ENCODE assay signal across 8 mouse cellular contexts in genomic region chr12:111678670-111678933, GRCm38 (mm10). TPM values are rescaled to one million over a fixed set of nuclear protein-coding genes. Genes with fewer than 3 reads are reported as not detected.
A peak's percentile ranks its signal among the peaks of the same experiment; 100 is the strongest.
DNase-seq lines count a peak whose midpoint lies in the region; ATAC-seq lines count a peak whose summit lies in the region.

No protein-coding gene starts in this region.

- H3K36me3 ChIP-seq in kidney, embryonic 15.5 days: peaks cover 31% of the 10 kb centered on the region
- peaks cover 39% of the 10 kb centered on the region for H3K36me3 ChIP-seq in embryonic facial prominence, embryonic 10.5 days (replicated peaks)
- H3K36me3 ChIP-seq in hindbrain, embryonic 15.5 days: peaks cover 5% of the 10 kb centered on the region; the same call in 1 of the 2 replicates
- no peaks in the 10 kb centered on the region for H3K36me3 ChIP-seq in midbrain, embryonic 15.5 days (replicated peaks)

- peaks cover 22% of the 10 kb centered on the region for H3K27me3 ChIP-seq in kidney, embryonic 15.5 days
- H3K27me3 ChIP-seq in embryonic facial prominence, embryonic 10.5 days (replicated peaks; ENCODE audit: low read depth, poor library complexity, severe bottlenecking): peaks cover 28% of the 10 kb centered on the region
- H3K27me3 ChIP-seq in hindbrain, embryonic 15.5 days: no peaks in the 10 kb centered on the region
- no peaks in the 10 kb centered on the region for H3K27me3 ChIP-seq in midbrain, embryonic 15.5 days (replicated peaks)

- no peak for ATAC-seq in kidney, embryonic 15.5 days (replicated peaks; ENCODE audit: low FRiP score)
- ATAC-seq in hindbrain, embryonic 15.5 days (ENCODE audit: low FRiP score, low read depth): no peak
- ATAC-seq in midbrain, embryonic 15.5 days (replicated peaks): 0 out of 2 replicates have a peak, but pooled peaks have one; percentile 19

- H3K9ac ChIP-seq in kidney, embryonic 15.5 days: peak overlapping the region; percentile 75
- H3K9ac ChIP-seq in hindbrain, embryonic 15.5 days: peak overlapping the region; percentile 76
- H3K9ac ChIP-seq in midbrain, embryonic 15.5 days: peak overlapping the region; percentile 81; the same call in 1 of the 2 replicates

- no peak for DNase-seq in kidney, adult 8-10 months
- DNase-seq in embryonic facial prominence, embryonic 10.5 days (ENCODE audit: low spot score): no peak
- no peak for DNase-seq in frontal cortex, adult 2 months (ENCODE audit: extremely low spot score in 1 of 2, low spot score in 1 of 2)
- DNase-seq in layer of hippocampus, adult 9-11 months: no peak
- no peak for DNase-seq in retina, postnatal 1 day

- no peaks in the 10 kb centered on the region for H3K9me3 ChIP-seq in kidney, embryonic 15.5 days (replicated peaks)
- H3K9me3 ChIP-seq in embryonic facial prominence, embryonic 10.5 days: no peaks in the 10 kb centered on the region
- H3K9me3 ChIP-seq in hindbrain, embryonic 15.5 days: no peaks in the 10 kb centered on the region
- no peaks in the 10 kb centered on the region for H3K9me3 ChIP-seq in midbrain, embryonic 15.5 days

- H3K4me3 ChIP-seq in kidney, embryonic 15.5 days (replicated peaks): peak overlapping the region; percentile 67
- peak overlapping the region; percentile 76 for H3K4me3 ChIP-seq in embryonic facial prominence, embryonic 10.5 days
- H3K4me3 ChIP-seq in hindbrain, embryonic 15.5 days: peak overlapping the region; percentile 74
- H3K4me3 ChIP-seq in midbrain, embryonic 15.5 days: peak overlapping the region; percentile 91

- H3K4me1 ChIP-seq in kidney, embryonic 15.5 days: peaks cover 26% of the 10 kb centered on the region
- peaks cover 43% of the 10 kb centered on the region for H3K4me1 ChIP-seq in embryonic facial prominence, embryonic 10.5 days
- H3K4me1 ChIP-seq in hindbrain, embryonic 15.5 days (replicated peaks): peaks cover 22% of the 10 kb centered on the region
- H3K4me1 ChIP-seq in midbrain, embryonic 15.5 days: peaks cover 24% of the 10 kb centered on the region

- 8% methylated on average over 13 of the region's 13 CpGs for WGBS in kidney, embryonic 15.5 days
- 7% methylated on average over 13 of the region's 13 CpGs for WGBS in embryonic facial prominence, embryonic 10.5 days
- WGBS in hindbrain, embryonic 15.5 days: 10% methylated on average over 13 of the region's 13 CpGs
- 8% methylated on average over 13 of the region's 13 CpGs for WGBS in midbrain, embryonic 15.5 days

- H3K4me2 ChIP-seq in kidney, embryonic 15.5 days: peak overlapping the region; percentile 87
- peak overlapping the region; percentile 93 for H3K4me2 ChIP-seq in hindbrain, embryonic 15.5 days
- peak overlapping the region; percentile 89 for H3K4me2 ChIP-seq in midbrain, embryonic 15.5 days

- no peak overlapping the region for H3K27ac ChIP-seq in kidney, embryonic 15.5 days
- H3K27ac ChIP-seq in embryonic facial prominence, embryonic 10.5 days (replicated peaks): peak overlapping the region; percentile 93
- no peak overlapping the region for H3K27ac ChIP-seq in hindbrain, embryonic 15.5 days (replicated peaks)
- H3K27ac ChIP-seq in midbrain, embryonic 15.5 days: no peak overlapping the region

RNA-seq across cellular contexts. Expression of gene Trmt61a, which starts 0.7 kb away (rescaled TPM):
- polyA plus RNA-seq in kidney, embryonic 15.5 days (2015; fragmentation: Nextera tagmentation; extraction: Ambion mirVana): 10.7 and 12.8 TPM in 2 replicates
- 17.7 and 19.6 TPM in 2 replicates for polyA plus RNA-seq in embryonic facial prominence, embryonic 10.5 days (2016; fragmentation: Nextera tagmentation; extraction: Ambion mirVana)
- polyA plus RNA-seq in hindbrain, embryonic 15.5 days (2015; fragmentation: Nextera tagmentation; extraction: Ambion mirVana): 11.5 and 12.0 TPM in 2 replicates
- 10.4 and 11.9 TPM in 2 replicates for polyA plus RNA-seq in midbrain, embryonic 15.5 days (2015; fragmentation: Nextera tagmentation; extraction: Ambion mirVana)
- polyA plus RNA-seq in frontal cortex, adult 2 months (2012; rRNA removed): 21.0 and 21.9 TPM in 2 replicates

RNA-seq across cellular contexts. Expression of gene Ckb, which starts 6.5 kb away (rescaled TPM):
- 126 and 154 TPM in 2 replicates for polyA plus RNA-seq in kidney, embryonic 15.5 days (2015; fragmentation: Nextera tagmentation; extraction: Ambion mirVana)
- 479 and 683 TPM in 2 replicates for polyA plus RNA-seq in embryonic facial prominence, embryonic 10.5 days (2016; fragmentation: Nextera tagmentation; extraction: Ambion mirVana)
- polyA plus RNA-seq in hindbrain, embryonic 15.5 days (2015; fragmentation: Nextera tagmentation; extraction: Ambion mirVana): 1,741 and 1,830 TPM in 2 replicates
- polyA plus RNA-seq in midbrain, embryonic 15.5 days (2015; fragmentation: Nextera tagmentation; extraction: Ambion mirVana): 1,376 and 1,480 TPM in 2 replicates
- 3,871 and 4,147 TPM in 2 replicates for polyA plus RNA-seq in frontal cortex, adult 2 months (2012; rRNA removed)

RNA-seq across cellular contexts. Expression of gene Bag5, which starts 34.5 kb away (rescaled TPM):
- polyA plus RNA-seq in kidney, embryonic 15.5 days (2015; fragmentation: Nextera tagmentation; extraction: Ambion mirVana): 51.4 and 53.6 TPM in 2 replicates
- 50.2 and 58.0 TPM in 2 replicates for polyA plus RNA-seq in embryonic facial prominence, embryonic 10.5 days (2016; fragmentation: Nextera tagmentation; extraction: Ambion mirVana)
- 65.1 and 67.8 TPM in 2 replicates for polyA plus RNA-seq in hindbrain, embryonic 15.5 days (2015; fragmentation: Nextera tagmentation; extraction: Ambion mirVana)
- polyA plus RNA-seq in midbrain, embryonic 15.5 days (2015; fragmentation: Nextera tagmentation; extraction: Ambion mirVana): 71.7 and 73.1 TPM in 2 replicates
- 54.7 and 55.0 TPM in 2 replicates for polyA plus RNA-seq in frontal cortex, adult 2 months (2012; rRNA removed)

RNA-seq across cellular contexts. Expression of gene Apopt1, which starts 34.5 kb away (rescaled TPM):
- polyA plus RNA-seq in kidney, embryonic 15.5 days (2015; fragmentation: Nextera tagmentation; extraction: Ambion mirVana): 53.5 and 57.4 TPM in 2 replicates
- polyA plus RNA-seq in embryonic facial prominence, embryonic 10.5 days (2016; fragmentation: Nextera tagmentation; extraction: Ambion mirVana): 56.2 and 56.4 TPM in 2 replicates
- polyA plus RNA-seq in hindbrain, embryonic 15.5 days (2015; fragmentation: Nextera tagmentation; extraction: Ambion mirVana): 50.7 and 52.9 TPM in 2 replicates
- polyA plus RNA-seq in midbrain, embryonic 15.5 days (2015; fragmentation: Nextera tagmentation; extraction: Ambion mirVana): 51.9 and 55.3 TPM in 2 replicates
- polyA plus RNA-seq in frontal cortex, adult 2 months (2012; rRNA removed): 50.6 and 53.8 TPM in 2 replicates
